Mouse (Mus musculus): ENCODE data around the gene Wdr31.

DNA sequence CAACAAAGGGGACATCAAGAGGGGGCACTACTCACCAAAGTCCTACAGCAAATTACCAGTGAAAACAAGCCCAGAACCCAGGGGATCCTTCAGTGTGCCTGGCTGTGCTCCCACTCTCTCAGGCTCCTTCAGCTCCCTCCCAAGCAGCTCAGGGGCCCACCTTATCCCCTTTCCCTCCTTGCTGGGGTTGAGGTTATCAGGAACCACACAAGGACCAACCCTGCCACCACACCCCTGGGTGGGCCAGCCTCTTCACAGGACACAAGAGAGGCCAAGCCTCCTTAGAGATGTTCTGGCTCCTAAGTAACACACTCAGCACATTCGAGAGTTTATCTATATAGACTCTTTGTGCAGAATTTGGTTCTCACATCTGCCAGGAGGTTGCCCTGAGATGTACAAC, 45.9 kb upstream of the Wdr31 start:
- no peak for TF ChIP-seq CTCF (IDR thresholded peaks at IDR 0.05; ENCODE audit: borderline replicate concordance, extremely low read depth, insufficient read depth, insufficient read length)
- no peak for TF ChIP-seq POLR2A (IDR thresholded peaks at IDR 0.05; ENCODE audit: borderline replicate concordance, extremely low read depth, insufficient read depth, insufficient read length, poor library complexity, severe bottlenecking)

Data from brain, embryonic 14.5 days (tissue).